Mouse (Mus musculus): Measurements from ENCODE around the gene Gm9736.
"Not testable (repeated sequence)": the region's sequence is repeated elsewhere in the genome, so short reads cannot be mapped to it uniquely, and the experiment has no call there.

Gene Gm9736

GRCm38 (mm10) chr10:77726186-77726585 is 25.0 kb downstream of the Gm9736 start, which contains the start of gene Gm10100:
Gene Gm10100, plus strand, starts transcription at chr10:77726486.
- DNase-seq (ENCODE audit: low spot score) = no peak

DNA sequence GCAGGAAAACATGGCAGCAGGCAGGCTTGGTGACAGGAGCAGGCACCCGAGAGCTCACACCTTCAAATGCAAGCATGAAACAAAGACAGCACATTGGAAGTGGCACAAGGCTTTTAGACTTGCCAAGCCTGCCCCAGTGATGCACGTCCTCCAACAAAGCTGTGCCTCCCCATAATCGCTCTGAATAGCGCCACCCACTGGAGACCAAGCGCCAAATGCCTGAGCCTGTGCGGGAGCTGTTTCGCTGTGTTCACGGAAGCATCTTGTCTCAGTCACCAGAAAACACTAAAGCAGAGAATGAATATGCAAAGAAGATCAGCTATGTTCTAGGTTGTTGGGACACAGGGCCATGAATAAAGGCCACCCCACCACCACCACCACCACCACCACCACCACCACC is 26.3 kb downstream of the Gm9736 start:
- no peak for DNase-seq (ENCODE audit: low spot score)

GRCm38 (mm10) chr10:77720299-77720698 is 30.9 kb downstream of the Gm9736 start, which contains the start of gene Krtap12-1:
Gene Krtap12-1, plus strand, starts transcription at chr10:77720599.
- not testable (repeated sequence) for DNase-seq (ENCODE audit: low spot score)

GRCm38 (mm10) chr10:77715507-77715906 is 35.6 kb downstream of the Gm9736 start, which contains the start of gene Gm10142:
Gene Gm10142, plus strand, starts transcription at chr10:77715807.
- no peak for DNase-seq (ENCODE audit: low spot score)

- no peak for DNase-seq (ENCODE audit: low spot score)
Observed at GRCm38 (mm10) chr10:77713734-77714133, 37.4 kb downstream of the Gm9736 start.

DNA sequence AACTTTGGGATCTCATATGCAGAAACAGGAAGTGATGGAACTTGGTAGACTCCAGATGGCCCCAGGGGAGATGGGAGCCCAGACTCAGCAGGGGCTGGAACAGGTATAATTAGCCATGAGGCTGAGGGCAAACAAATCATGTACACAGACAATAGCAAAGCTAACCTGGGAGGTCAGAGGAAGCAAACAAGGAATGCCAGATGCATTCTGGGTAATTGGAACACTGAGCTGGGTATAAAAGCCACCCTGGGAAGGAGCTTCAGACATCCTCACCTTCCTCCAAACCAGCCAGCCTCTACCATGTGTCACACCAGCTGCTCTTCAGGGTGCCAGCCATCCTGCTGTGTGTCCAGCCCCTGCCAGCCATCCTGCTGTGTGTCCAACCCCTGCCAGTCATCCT is 40.0 kb downstream of the Gm9736 start, which contains the start of gene Gm10024:
Gene Gm10024 (plus strand): TSS at position 301 of the 400 bp plus-strand sequence.
- not testable (repeated sequence) for DNase-seq (ENCODE audit: low spot score)

DNA sequence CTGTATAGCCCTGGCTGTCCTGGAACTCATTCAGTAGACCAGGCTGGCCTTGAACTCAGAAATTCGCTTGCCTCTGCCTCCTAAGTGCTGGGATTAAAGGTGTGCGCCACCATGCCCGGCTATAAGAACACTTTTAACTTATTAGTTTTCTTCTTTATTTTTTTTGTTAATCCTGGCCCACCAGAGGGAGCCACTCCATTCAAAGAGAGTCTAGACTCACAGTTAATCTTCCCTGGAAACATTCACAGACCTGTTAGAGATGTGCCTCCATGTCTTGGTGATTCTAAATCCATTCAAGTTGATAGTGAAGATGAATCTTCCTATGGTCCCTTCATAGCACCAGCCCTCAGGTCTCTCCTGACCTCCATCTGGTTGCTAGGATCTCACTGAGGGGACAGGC is 41.3 kb downstream of the Gm9736 start:
- no peak for DNase-seq (ENCODE audit: low spot score)

- no peak for DNase-seq (ENCODE audit: low spot score)
Observed at GRCm38 (mm10) chr10:77706326-77706725, 44.8 kb downstream of the Gm9736 start, which contains the start of gene Gm10272. Gene Gm10272, plus strand, starts transcription at chr10:77706626.
